Mouse (Mus musculus) kidney, adult 2 months (tissue): ENCODE measurements around the gene Lrig2. TPM values are rescaled to one million over a fixed set of nuclear protein-coding genes. Genes with fewer than 3 reads are reported as not detected.

ENCODE experiments used
- DNase-seq: peaks from one replicate; pipeline ENCODE4 v3.0.0; 2021
- H3K27ac ChIP-seq: fragments of 200-500 bp; 2 replicates; pipeline ENCODE4 v1.5.1; 2012; ENCODE audit warnings: low read depth, low read length, control low read depth, inconsistent platforms; ENCODE audit not compliant: insufficient read depth
- H3K27me3 ChIP-seq: fragments of 200-500 bp; replicated peaks from 2 replicates; pipeline ENCODE4 v1.6.1; 2012; ENCODE audit warnings: mild to moderate bottlenecking, moderate library complexity, low read length, inconsistent platforms; ENCODE audit not compliant: control insufficient read depth, insufficient read depth
- H3K36me3 ChIP-seq: fragments of 200-500 bp; 2 replicates; pipeline ENCODE4 v1.6.1; 2012; ENCODE audit warnings: mild to moderate bottlenecking, moderate library complexity, low read length, inconsistent platforms; ENCODE audit not compliant: control insufficient read depth, insufficient read depth
- H3K4me1 ChIP-seq: fragments of 200-500 bp; 2 replicates; pipeline ENCODE4 v1.6.1; 2011; ENCODE audit warnings: low read length; ENCODE audit not compliant: control insufficient read depth, insufficient read depth
- H3K4me3 ChIP-seq: fragments of 200-500 bp; 2 replicates; pipeline ENCODE4 v1.5.1; 2011; ENCODE audit warnings: mild to moderate bottlenecking, low read depth, low read length, control low read depth; ENCODE audit not compliant: insufficient read depth
- CTCF ChIP-seq: fragments of 200-500 bp; conservative IDR thresholded peaks from 2 replicates; pipeline ENCODE4 v1.5.1; 2011; ENCODE audit warnings: low read depth, mild to moderate bottlenecking, control low read depth, low read length, moderate library complexity, mixed read lengths; ENCODE audit not compliant: insufficient read depth, insufficient read length
- POLR2A ChIP-seq: fragments of 200-500 bp; IDR thresholded peaks from one replicate; pipeline ENCODE4 v1.6.1; 2011; ENCODE audit warnings: low read depth, low read length, control low read depth
- WGBS: fragments of 180-500 bp; shearing (Covaris S2); methylation state at CpG from one replicate; pipeline ENCODE4 v1.1.7; 2018; 5-methylcytosine and 5-hydroxymethylcytosine counted together
- polyA plus RNA-seq: library from polyadenylated mRNA; depleted of rRNA; stranded (reverse); fragments of >200 nt; gene quantifications from 2 replicates; pipeline ENCODE4 v1.2.3, GENCODE M21; 2012

Lrig2 gene
- polyA plus RNA-seq, 1 experiment: 4.8 TPM

GRCm38 (mm10) chr3:104523333-104523871 is 11.7 kb upstream of the Lrig2 start:
- Histone ChIP-seq H3K27ac (peak overlapping the region; percentile 73), H3K4me1 (peaks cover 25% of the 10 kb centered on the region; the same call in 1 of the 2 replicates), H3K27me3 (no peaks in the 10 kb centered on the region), H3K36me3 (no peaks in the 10 kb centered on the region), H3K4me3 (no peak overlapping the region)
- WGBS: 9% methylated on average over 4 of the region's 4 CpGs
- DNase-seq: peak; percentile 92
- TF ChIP-seq POLR2A (no peak), CTCF (no peak)

GRCm38 (mm10) chr3:104521341-104521924 is 9.7 kb upstream of the Lrig2 start:
- WGBS: 43% methylated on average over 3 of the region's 3 CpGs
- H3K27ac ChIP-seq: no peak overlapping the region
- no peaks in the 10 kb centered on the region for H3K27me3 ChIP-seq
- peaks cover 25% of the 10 kb centered on the region; the same call in 1 of the 2 replicates for H3K4me1 ChIP-seq
- no peak for TF ChIP-seq POLR2A
- no peak for TF ChIP-seq CTCF
- no peak overlapping the region for H3K4me3 ChIP-seq
- DNase-seq: peak; percentile 31
- H3K36me3 ChIP-seq: no peaks in the 10 kb centered on the region

GRCm38 (mm10) chr3:104520471-104520870 is 8.8 kb upstream of the Lrig2 start:
- Histone ChIP-seq H3K27ac (no peak overlapping the region), H3K27me3 (no peaks in the 10 kb centered on the region), H3K36me3 (no peaks in the 10 kb centered on the region), H3K4me3 (no peak overlapping the region), H3K4me1 (peaks cover 25% of the 10 kb centered on the region; the same call in 1 of the 2 replicates)
- no peak for DNase-seq
- TF ChIP-seq POLR2A (no peak), CTCF (no peak)
- 55% methylated on average over 3 of the region's 3 CpGs for WGBS

GRCm38 (mm10) chr3:104518931-104519330 is 7.2 kb upstream of the Lrig2 start:
- TF ChIP-seq POLR2A: no peak
- TF ChIP-seq CTCF: peak; percentile 56
- H3K27me3 ChIP-seq: no peaks in the 10 kb centered on the region
- peak overlapping the region; percentile 53 for H3K27ac ChIP-seq
- DNase-seq: peak; percentile 88
- 39% methylated on average over 6 of the region's 6 CpGs for WGBS
- no peak overlapping the region for H3K4me3 ChIP-seq
- peaks cover 16% of the 10 kb centered on the region; the same call in 1 of the 2 replicates for H3K4me1 ChIP-seq
- H3K36me3 ChIP-seq: no peaks in the 10 kb centered on the region

- H3K4me3 ChIP-seq: no peak overlapping the region
- no peak overlapping the region for H3K27ac ChIP-seq
- no peaks in the 10 kb centered on the region for H3K36me3 ChIP-seq
- H3K4me1 ChIP-seq: peaks cover 13% of the 10 kb centered on the region; the same call in 1 of the 2 replicates
- no peaks in the 10 kb centered on the region for H3K27me3 ChIP-seq
- TF ChIP-seq CTCF: no peak
- TF ChIP-seq POLR2A: no peak
- no peak for DNase-seq
- 89% methylated on average over 3 of the region's 3 CpGs for WGBS
Observed at GRCm38 (mm10) chr3:104518411-104518810, 6.7 kb upstream of the Lrig2 start.

- TF ChIP-seq CTCF: peak; percentile 33; the same call in 1 of the 2 replicates
- no peak for TF ChIP-seq POLR2A
- DNase-seq: no peak
- 93% methylated on average over 5 of the region's 5 CpGs for WGBS
Observed at GRCm38 (mm10) chr3:104517161-104517560, 5.4 kb upstream of the Lrig2 start.

GRCm38 (mm10) chr3:104514510-104514909 is 2.8 kb upstream of the Lrig2 start:
- Histone ChIP-seq H3K27me3 (no peaks in the 10 kb centered on the region), H3K4me3 (no peak overlapping the region), H3K27ac (no peak overlapping the region), H3K4me1 (peaks cover 12% of the 10 kb centered on the region), H3K36me3 (no peaks in the 10 kb centered on the region)
- no peak for TF ChIP-seq CTCF
- TF ChIP-seq POLR2A: no peak
- no peak for DNase-seq
- WGBS: 69% methylated on average over 2 of the region's 2 CpGs

More at GRCm38 (mm10) chr3:104517161-104517560, 5.4 kb upstream of the Lrig2 start:
- Histone ChIP-seq H3K27ac (no peak overlapping the region), H3K4me1 (peaks cover 7% of the 10 kb centered on the region; the same call in 1 of the 2 replicates), H3K27me3 (no peaks in the 10 kb centered on the region), H3K4me3 (no peak overlapping the region), H3K36me3 (no peaks in the 10 kb centered on the region)

- TF ChIP-seq POLR2A (no peak), CTCF (no peak)
- WGBS: 29% methylated on average over 5 of the region's 5 CpGs
- peak overlapping the region; percentile 93 for H3K4me3 ChIP-seq
- no peak for DNase-seq
- H3K36me3 ChIP-seq: no peaks in the 10 kb centered on the region
- peaks cover 8% of the 10 kb centered on the region for H3K4me1 ChIP-seq
- H3K27me3 ChIP-seq: no peaks in the 10 kb centered on the region
- H3K27ac ChIP-seq: peak overlapping the region; percentile 82
Observed at GRCm38 (mm10) chr3:104512424-104512748, 668 bp upstream of the Lrig2 start.
